9 mouse cellular contexts compared by ENCODE assay signal in the genomic region with DNA sequence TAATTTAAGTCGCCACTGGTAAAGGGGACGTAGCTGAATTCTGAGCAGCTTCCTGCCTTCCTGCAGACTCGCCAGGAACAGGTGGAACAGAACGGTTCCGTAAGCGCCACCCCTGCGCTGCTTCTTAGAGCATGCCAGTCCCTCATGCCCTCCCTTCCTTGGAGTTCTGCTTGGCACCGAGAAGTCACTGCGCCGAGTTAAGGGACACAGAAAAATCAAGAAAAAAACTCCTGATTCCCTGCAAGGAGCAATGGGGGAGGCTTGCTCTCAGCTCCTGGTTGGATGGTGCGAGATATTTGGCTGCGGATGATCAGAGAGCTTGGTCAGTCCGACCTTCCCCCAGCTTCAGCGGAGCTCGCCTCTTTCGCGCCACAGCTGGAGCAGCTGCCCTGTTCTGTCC. TPM values are rescaled to one million over a fixed set of nuclear protein-coding genes. Genes with fewer than 3 reads are reported as not detected.
DNase-seq lines count a peak whose midpoint lies in the region; ATAC-seq and TF ChIP-seq lines count a peak whose summit lies in the region.
"Had no signal": no experiment of that assay in that cellular context is flagged by ENCODE, and none has a peak within 500 bp of the region (broad histone marks: within the 10 kb centered on the region; RNA-seq: fewer than 3 reads in every experiment).

No protein-coding gene starts in this region.

- no peak for DNase-seq in gastrocnemius, adult 2 months
- no peak for DNase-seq in gastrocnemius, postnatal 4 days (ENCODE audit: low spot score in 2 of 2)
- peak; percentile 93 for DNase-seq in brain, adult 2 months (ENCODE audit: low read depth, low spot score)
- no peak for DNase-seq in adrenal gland, postnatal 36 days
- no peak for DNase-seq in adrenal gland, adult (ENCODE audit: inconsistent age in 2 of 2, low spot score in 1 of 2)
- no peak for DNase-seq in thymus, postnatal 10 days (ENCODE audit: low spot score in 2 of 2)
- DNase-seq: adrenal gland, postnatal 25 days had no signal

- no peak for TF ChIP-seq CTCF in gastrocnemius, adult 2 months (IDR thresholded peaks at IDR 0.05)

- H3K9ac ChIP-seq in forebrain, embryonic 13.5 days: no peak overlapping the region
- H3K9ac ChIP-seq in midbrain, embryonic 13.5 days (replicated peaks): peak overlapping the region; percentile 11; the same call in 1 of the 2 replicates

- H3K4me2 ChIP-seq in forebrain, embryonic 13.5 days: peak overlapping the region; percentile 41
- H3K4me2 ChIP-seq in midbrain, embryonic 13.5 days (replicated peaks): peak overlapping the region; percentile 44

- ATAC-seq in forebrain, embryonic 13.5 days: no peak
- ATAC-seq in midbrain, embryonic 13.5 days: no peak

- no peak overlapping the region for H3K27ac ChIP-seq in gastrocnemius, adult 2 months
- no peak overlapping the region for H3K27ac ChIP-seq in forebrain, embryonic 13.5 days
- H3K27ac ChIP-seq in midbrain, embryonic 13.5 days: no peak overlapping the region

- H3K4me3 ChIP-seq in gastrocnemius, adult 2 months: peak overlapping the region; percentile 56
- H3K4me3 ChIP-seq in forebrain, embryonic 13.5 days: 0 out of 2 replicates have a peak overlapping the region, but pooled peaks have one; percentile 10
- H3K4me3 ChIP-seq in midbrain, embryonic 13.5 days (replicated peaks): peak overlapping the region; percentile 7

- intact Hi-C loops in gastrocnemius, adult 2 months (cut with DNase I): no loop called here

- H3K36me3 ChIP-seq in forebrain, embryonic 13.5 days (ENCODE audit: poor library complexity, severe bottlenecking): no peaks in the 10 kb centered on the region
- H3K36me3 ChIP-seq in midbrain, embryonic 13.5 days: no peaks in the 10 kb centered on the region

- peaks cover 31% of the 10 kb centered on the region for H3K27me3 ChIP-seq in forebrain, embryonic 13.5 days
- H3K27me3 ChIP-seq in midbrain, embryonic 13.5 days: peaks cover 30% of the 10 kb centered on the region

- H3K4me1 ChIP-seq in forebrain, embryonic 13.5 days: peaks cover 16% of the 10 kb centered on the region; the same call in 1 of the 2 replicates
- H3K4me1 ChIP-seq in midbrain, embryonic 13.5 days (replicated peaks): peaks cover 7% of the 10 kb centered on the region

- WGBS in forebrain, embryonic 13.5 days: 14% methylated on average over 17 of the region's 17 CpGs
- WGBS in midbrain, embryonic 13.5 days: 13% methylated on average over 17 of the region's 17 CpGs

- H3K9me3 ChIP-seq in forebrain, embryonic 13.5 days (replicated peaks): no peaks in the 10 kb centered on the region
- no peaks in the 10 kb centered on the region for H3K9me3 ChIP-seq in midbrain, embryonic 13.5 days

RNA-seq across cellular contexts. Expression of a gene that starts 49.7 kb away (rescaled TPM):
- total RNA-seq in gastrocnemius, adult 2 months (2021): 1 to 10 TPM; 4.7 to 6.1 TPM
- 1 to 10 TPM; 8.0 to 9.5 TPM for total RNA-seq in gastrocnemius, postnatal 4 days (2021)
- polyA plus RNA-seq in forebrain, embryonic 13.5 days (2015; fragmentation: Nextera tagmentation; extraction: Ambion mirVana): 9.7 and 9.8 TPM in 2 replicates
- polyA plus RNA-seq in midbrain, embryonic 13.5 days (2015; fragmentation: Nextera tagmentation; extraction: Ambion mirVana): 18.6 and 19.0 TPM in 2 replicates
- total RNA-seq in adrenal gland, postnatal 36 days (2021): 1 to 10 TPM; 4.3 to 7.3 TPM
